Mouse (Mus musculus): ENCODE data around the gene Rsrc1. TPM values are rescaled to one million over a fixed set of nuclear protein-coding genes. Genes with fewer than 3 reads are reported as not detected.

Rsrc1 gene
- polyA plus RNA-seq, 1 experiment: 0.95 TPM

- TF ChIP-seq POLR2A (IDR thresholded peaks at IDR 0.05; ENCODE audit: low read depth, low read length) (no peak), CTCF (IDR thresholded peaks at IDR 0.05; ENCODE audit: extremely low read depth, insufficient read length, insufficient replicate concordance, low read depth, low read length) (no peak)
- Histone ChIP-seq H3K27me3 (ENCODE audit: control insufficient read depth, insufficient read depth, low read length) (peaks cover 2% of the 10 kb centered on the region), H3K36me3 (ENCODE audit: control insufficient read depth, insufficient read depth, low read length) (no peaks in the 10 kb centered on the region), H3K27ac (ENCODE audit: insufficient read depth, low read depth, low read length) (no peak overlapping the region), H3K4me3 (ENCODE audit: low read depth, low read length) (no peak overlapping the region), H3K4me1 (ENCODE audit: control insufficient read depth, insufficient read depth, insufficient read length, low read length) (no peaks in the 10 kb centered on the region)
- 74% methylated on average over 5 of the region's 5 CpGs for WGBS
Measured at GRCm38 (mm10) chr3:67369407-67370079, 388.4 kb downstream of the Rsrc1 start.

GRCm38 (mm10) chr3:67372194-67372593 lies 391.0 kb downstream of the Rsrc1 start:
- peaks cover 5% of the 10 kb centered on the region for H3K27me3 ChIP-seq (ENCODE audit: control insufficient read depth, insufficient read depth, low read length)
- 75% methylated on average over 4 of the region's 4 CpGs for WGBS
- TF ChIP-seq CTCF (IDR thresholded peaks at IDR 0.05; ENCODE audit: extremely low read depth, insufficient read length, insufficient replicate concordance, low read depth, low read length): no peak
- no peak for TF ChIP-seq POLR2A (IDR thresholded peaks at IDR 0.05; ENCODE audit: low read depth, low read length)
- no peak overlapping the region for H3K27ac ChIP-seq (ENCODE audit: insufficient read depth, low read depth, low read length)
- H3K4me1 ChIP-seq (ENCODE audit: control insufficient read depth, insufficient read depth, insufficient read length, low read length): no peaks in the 10 kb centered on the region
- H3K4me3 ChIP-seq (ENCODE audit: low read depth, low read length): no peak overlapping the region
- no peaks in the 10 kb centered on the region for H3K36me3 ChIP-seq (ENCODE audit: control insufficient read depth, insufficient read depth, low read length)

GRCm38 (mm10) chr3:67372781-67373180 lies 391.6 kb downstream of the Rsrc1 start:
- TF ChIP-seq CTCF (IDR thresholded peaks at IDR 0.05; ENCODE audit: extremely low read depth, insufficient read length, insufficient replicate concordance, low read depth, low read length) (no peak), POLR2A (IDR thresholded peaks at IDR 0.05; ENCODE audit: low read depth, low read length) (no peak)
- peaks cover 5% of the 10 kb centered on the region for H3K27me3 ChIP-seq (ENCODE audit: control insufficient read depth, insufficient read depth, low read length)
- H3K36me3 ChIP-seq (ENCODE audit: control insufficient read depth, insufficient read depth, low read length): no peaks in the 10 kb centered on the region
- H3K4me1 ChIP-seq (ENCODE audit: control insufficient read depth, insufficient read depth, insufficient read length, low read length): no peaks in the 10 kb centered on the region
- no peak overlapping the region for H3K4me3 ChIP-seq (ENCODE audit: low read depth, low read length)
- WGBS: 47% methylated on average over 5 of the region's 5 CpGs
- H3K27ac ChIP-seq (ENCODE audit: insufficient read depth, low read depth, low read length): no peak overlapping the region

GRCm38 (mm10) chr3:67373872-67374271 lies 392.7 kb downstream of the Rsrc1 start, which contains the start of gene Mlf1:
Gene Mlf1, plus strand, starts transcription at chr3:67374097.
- Histone ChIP-seq H3K36me3 (ENCODE audit: control insufficient read depth, insufficient read depth, low read length) (no peaks in the 10 kb centered on the region), H3K4me3 (ENCODE audit: low read depth, low read length) (peak within 1 kb of the TSS; percentile 57), H3K27me3 (ENCODE audit: control insufficient read depth, insufficient read depth, low read length) (peaks cover 5% of the 10 kb centered on the region), H3K27ac (ENCODE audit: insufficient read depth, low read depth, low read length) (no peak within 1 kb of the TSS), H3K4me1 (ENCODE audit: control insufficient read depth, insufficient read depth, insufficient read length, low read length) (no peaks in the 10 kb centered on the region)
- 1% methylated on average over 35 of the region's 35 CpGs for WGBS
- no peak for TF ChIP-seq CTCF (IDR thresholded peaks at IDR 0.05; ENCODE audit: extremely low read depth, insufficient read length, insufficient replicate concordance, low read depth, low read length)
- TF ChIP-seq POLR2A (IDR thresholded peaks at IDR 0.05; ENCODE audit: low read depth, low read length): no peak

- no peak overlapping the region for H3K27ac ChIP-seq (ENCODE audit: insufficient read depth, low read depth, low read length)
- H3K36me3 ChIP-seq (ENCODE audit: control insufficient read depth, insufficient read depth, low read length): no peaks in the 10 kb centered on the region
- peaks cover 5% of the 10 kb centered on the region for H3K27me3 ChIP-seq (ENCODE audit: control insufficient read depth, insufficient read depth, low read length)
- peak overlapping the region; percentile 57 for H3K4me3 ChIP-seq (ENCODE audit: low read depth, low read length)
- TF ChIP-seq POLR2A (IDR thresholded peaks at IDR 0.05; ENCODE audit: low read depth, low read length) (no peak), CTCF (IDR thresholded peaks at IDR 0.05; ENCODE audit: extremely low read depth, insufficient read length, insufficient replicate concordance, low read depth, low read length) (no peak)
- WGBS: 39% methylated on average over 7 of the region's 7 CpGs
- H3K4me1 ChIP-seq (ENCODE audit: control insufficient read depth, insufficient read depth, insufficient read length, low read length): no peaks in the 10 kb centered on the region
Measured at GRCm38 (mm10) chr3:67374360-67374778, 393.2 kb downstream of the Rsrc1 start.

- Histone ChIP-seq H3K4me3 (ENCODE audit: low read depth, low read length) (peak within 1 kb of the TSS; percentile 57), H3K4me1 (ENCODE audit: control insufficient read depth, insufficient read depth, insufficient read length, low read length) (no peaks in the 10 kb centered on the region), H3K36me3 (ENCODE audit: control insufficient read depth, insufficient read depth, low read length) (no peaks in the 10 kb centered on the region), H3K27me3 (ENCODE audit: control insufficient read depth, insufficient read depth, low read length) (peaks cover 5% of the 10 kb centered on the region), H3K27ac (ENCODE audit: insufficient read depth, low read depth, low read length) (no peak within 1 kb of the TSS)
- 41% methylated on average over 3 of the region's 3 CpGs for WGBS
- TF ChIP-seq POLR2A (IDR thresholded peaks at IDR 0.05; ENCODE audit: low read depth, low read length): no peak
- no peak for TF ChIP-seq CTCF (IDR thresholded peaks at IDR 0.05; ENCODE audit: extremely low read depth, insufficient read length, insufficient replicate concordance, low read depth, low read length)
Measured at GRCm38 (mm10) chr3:67375063-67375462, 393.9 kb downstream of the Rsrc1 start, which contains the start of gene Gm17402. Gene Gm17402, minus strand, starts transcription at chr3:67375163.

- H3K4me1 ChIP-seq (ENCODE audit: control insufficient read depth, insufficient read depth, insufficient read length, low read length): no peaks in the 10 kb centered on the region
- no peak overlapping the region for H3K4me3 ChIP-seq (ENCODE audit: low read depth, low read length)
- TF ChIP-seq CTCF (IDR thresholded peaks at IDR 0.05; ENCODE audit: extremely low read depth, insufficient read length, insufficient replicate concordance, low read depth, low read length) (no peak), POLR2A (IDR thresholded peaks at IDR 0.05; ENCODE audit: low read depth, low read length) (no peak)
- H3K27me3 ChIP-seq (ENCODE audit: control insufficient read depth, insufficient read depth, low read length): peaks cover 5% of the 10 kb centered on the region
- H3K36me3 ChIP-seq (ENCODE audit: control insufficient read depth, insufficient read depth, low read length): no peaks in the 10 kb centered on the region
- no peak overlapping the region for H3K27ac ChIP-seq (ENCODE audit: insufficient read depth, low read depth, low read length)
Measured at GRCm38 (mm10) chr3:67378215-67378614, 397.0 kb downstream of the Rsrc1 start.

Other genes starting within 250 kb of the Rsrc1 start
- gene Shox2, start 381 bp downstream of the Rsrc1 start, polyA plus RNA-seq (2012; rRNA removed): 0.09 TPM in 1 of 2 replicates, not detected in the other

All from small intestine, adult 2 months (tissue).